Mouse (Mus musculus): Measurements from ENCODE around the gene Efna5. TPM values are rescaled to one million over a fixed set of nuclear protein-coding genes. Genes with fewer than 3 reads are reported as not detected.

Gene Efna5
- total RNA-seq, 2 experiments from 2014 or later, result 23.6 to 24.8 TPM

DNA sequence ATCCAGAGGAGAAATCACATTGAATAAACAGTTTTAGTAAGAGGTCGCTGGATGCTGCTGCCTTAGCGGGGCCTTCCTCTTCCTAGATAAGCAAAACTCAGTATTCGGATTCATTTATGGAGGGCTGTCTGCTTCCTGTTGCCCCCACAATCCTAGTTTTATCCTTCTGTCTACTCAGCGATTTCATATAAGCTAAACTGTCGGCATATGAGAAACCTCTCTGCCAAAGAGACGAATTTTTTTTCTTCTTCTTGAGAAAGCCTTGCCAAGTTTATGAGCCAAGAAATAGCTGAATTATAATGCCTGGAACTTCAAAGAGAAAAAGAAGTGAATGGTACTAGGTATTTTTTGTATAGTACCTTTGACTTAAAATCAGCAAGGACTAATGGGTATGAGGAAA, 301.0 kb downstream of the Efna5 start:
- intact Hi-C loops (cut with DNase I), result no loop called here

DNA sequence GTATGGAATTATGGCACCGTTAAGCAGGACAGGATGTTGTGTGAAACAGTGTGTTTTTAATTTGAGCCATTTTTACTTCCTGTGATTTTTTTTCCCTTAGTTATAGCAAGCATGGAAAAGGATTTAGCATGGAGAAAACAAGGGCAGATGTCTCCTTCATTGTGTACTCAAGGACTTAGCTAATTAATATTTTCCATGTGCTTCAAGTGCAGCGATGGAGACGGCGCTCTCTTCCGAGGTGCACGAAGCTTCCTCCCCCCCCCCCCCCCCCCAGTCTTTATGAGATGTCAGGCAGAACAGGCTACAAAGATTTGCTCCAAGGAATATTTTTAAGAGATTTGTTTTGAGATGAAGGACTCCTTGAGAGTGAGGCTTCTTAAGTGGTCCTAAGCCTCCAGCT, 301.5 kb downstream of the Efna5 start:
- DNase-seq, result no peak
- intact Hi-C loops (cut with DNase I), result no loop called here

More for the DNA sequence above, 301.0 kb downstream of the Efna5 start:
- no peak for DNase-seq

DNA sequence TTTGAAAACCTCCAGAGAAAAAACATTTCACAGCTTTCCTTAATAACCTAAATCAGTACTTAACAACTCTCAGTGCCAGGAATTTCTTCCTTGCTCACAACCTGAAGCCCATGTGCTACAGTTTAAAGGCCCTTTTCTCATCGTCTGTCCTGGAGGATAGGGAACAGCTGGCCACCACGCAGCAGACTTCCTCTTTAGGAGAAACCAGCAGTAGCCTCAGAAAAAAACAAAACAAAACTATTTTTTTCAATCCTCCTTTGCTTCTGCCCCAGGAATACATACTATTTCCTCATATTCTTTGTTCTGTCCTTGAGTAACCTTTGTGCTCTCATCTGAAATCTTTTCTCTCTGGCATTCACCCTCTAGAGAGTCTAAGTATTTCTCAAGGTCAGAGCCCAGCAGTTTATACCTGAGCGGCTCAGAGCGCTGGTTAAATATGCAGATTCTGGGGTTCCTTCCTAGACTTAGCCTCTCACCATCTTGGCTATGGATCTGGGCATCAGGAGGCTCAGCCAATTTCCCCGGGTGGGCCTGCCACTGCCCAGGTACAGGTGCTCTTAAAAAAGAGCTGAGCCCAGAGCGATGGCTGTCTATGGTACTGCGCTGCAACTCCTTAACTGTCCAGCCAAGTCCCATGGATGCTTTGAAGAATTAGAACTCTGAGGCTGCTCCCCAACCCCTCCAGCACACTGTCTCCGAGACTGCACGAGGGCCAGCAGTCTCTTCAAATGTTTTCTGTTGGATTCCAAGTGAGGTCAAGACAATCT, 306.4 kb downstream of the Efna5 start:
- intact Hi-C loops (cut with DNase I), result no loop called here
- DNase-seq, result no peak

DNA sequence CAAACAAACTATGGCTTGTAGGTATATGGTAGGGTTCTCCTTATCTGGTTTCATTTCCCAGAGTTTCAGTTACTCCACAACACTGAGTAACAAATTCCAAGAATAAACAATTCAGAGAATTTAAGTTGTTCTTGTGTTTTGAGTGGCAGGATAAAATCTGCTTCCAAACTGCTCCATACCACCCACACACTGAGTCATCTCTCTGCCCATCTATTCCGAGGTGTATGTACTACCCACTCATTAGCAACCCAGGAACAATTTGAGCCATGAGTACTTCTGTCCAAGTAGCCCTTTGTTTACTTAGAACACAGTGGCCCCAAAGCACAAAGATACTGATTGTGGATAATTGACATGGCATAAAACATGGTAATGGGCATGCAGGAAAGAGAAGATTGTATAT, 311.0 kb downstream of the Efna5 start:
- intact Hi-C loops (cut with DNase I), result no loop called here
- DNase-seq, result no peak

DNA sequence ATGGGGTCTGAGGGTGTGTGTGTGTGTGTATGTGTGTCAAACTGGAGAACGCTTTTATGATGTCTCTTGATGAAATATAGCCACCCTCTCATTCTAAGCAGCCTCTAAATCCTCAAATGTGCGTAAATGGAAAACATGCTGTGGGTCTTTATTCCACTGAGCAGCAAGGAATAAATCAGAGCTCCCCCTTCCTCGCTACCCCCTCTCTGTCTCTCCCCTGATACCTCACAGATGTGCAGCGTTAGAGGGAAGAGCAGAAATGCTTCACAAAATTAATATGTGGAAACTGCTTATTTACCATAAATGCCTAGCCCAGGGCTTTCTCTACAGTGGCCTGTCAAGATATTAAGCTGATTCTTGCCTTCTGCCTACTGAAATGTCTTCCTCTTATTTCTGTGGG, 313.1 kb downstream of the Efna5 start:
- no peak for DNase-seq
- intact Hi-C loops (cut with DNase I), result no loop called here

DNA sequence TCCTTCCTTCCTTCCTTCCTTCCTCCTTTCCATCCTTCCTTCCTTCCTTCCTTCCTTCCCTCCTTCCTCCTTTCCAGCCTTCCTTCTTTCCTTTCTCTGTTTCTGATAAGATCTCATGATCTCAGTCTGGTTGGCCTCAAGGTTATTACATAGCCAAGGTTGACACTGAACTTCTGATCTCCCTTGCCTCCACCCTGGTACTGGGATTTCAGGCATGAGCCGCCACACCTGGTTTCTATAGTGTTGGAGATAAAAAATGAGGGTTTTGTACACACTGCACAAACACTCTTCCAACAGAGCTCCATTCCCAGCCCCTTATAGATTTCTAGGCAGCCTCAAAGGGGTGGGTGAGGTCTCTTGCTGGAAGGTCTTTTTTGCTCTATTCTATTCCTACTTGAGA, 315.5 kb downstream of the Efna5 start:
- DNase-seq, result no peak
- intact Hi-C loops (cut with DNase I), result no loop called here

DNA sequence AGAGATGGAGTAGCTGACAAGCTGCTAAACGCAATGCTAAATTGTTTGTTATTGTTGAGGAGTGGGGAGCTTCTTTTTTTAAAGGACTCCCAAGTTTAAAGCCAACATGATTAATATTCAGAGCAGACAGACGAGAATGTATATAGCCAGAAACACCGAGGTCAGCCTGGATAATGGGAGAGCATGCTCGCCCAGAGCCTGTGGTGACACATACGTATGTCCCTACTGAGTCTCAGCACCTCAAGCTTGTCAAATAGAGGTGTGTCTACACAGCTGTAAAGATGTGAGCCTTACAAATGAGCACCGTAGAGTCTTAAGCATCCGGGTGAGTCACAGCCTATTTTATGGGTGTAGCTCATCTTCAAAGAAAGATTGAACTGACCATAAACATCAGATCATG, 318.7 kb downstream of the Efna5 start:
- no peak for DNase-seq
- intact Hi-C loops (cut with DNase I), result no loop called here

DNA sequence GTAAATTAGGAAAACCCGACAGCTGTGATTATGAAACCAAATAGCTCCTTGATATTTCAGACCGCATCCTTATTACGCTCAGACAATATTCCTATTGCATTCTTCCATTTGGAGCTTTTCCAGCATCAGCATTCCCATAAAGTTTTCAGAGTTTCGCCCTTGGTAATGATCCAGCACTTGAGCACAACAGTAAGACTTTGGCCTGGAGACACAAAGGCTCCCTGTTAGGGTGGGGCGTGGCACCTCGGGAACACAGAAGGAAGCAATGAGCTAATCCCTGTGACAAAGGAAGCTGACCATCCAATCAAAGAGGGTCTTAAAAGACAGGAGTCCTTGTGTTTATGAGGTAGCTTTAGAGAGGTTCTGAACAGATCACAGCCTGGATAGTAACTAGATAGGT, 323.9 kb downstream of the Efna5 start:
- DNase-seq, result peak in 1 of 2 experiments; percentile 26
- intact Hi-C loops (cut with DNase I), result no loop called here
